Mouse (Mus musculus) adipose tissue, adult 10 weeks (tissue): ENCODE data around the gene Gm28035. TPM values are rescaled to one million over a fixed set of nuclear protein-coding genes. Genes with fewer than 3 reads are reported as not detected.

ENCODE experiments used
- polyA plus RNA-seq: library from polyadenylated mRNA; stranded (reverse); fragments of 350-450 nt; fragmentation: Illumina TruSeq; extraction: RNeasy Lipid Tissue Mini Kit (QIAGEN cat#74804); gene quantifications from one replicate; pipeline ENCODE4 v1.2.3, GENCODE M21; 2014; ENCODE audit warnings: low read depth, low replicate concordance

The Gm28035 gene
- polyA plus RNA-seq = 2.3 TPM

DNA sequence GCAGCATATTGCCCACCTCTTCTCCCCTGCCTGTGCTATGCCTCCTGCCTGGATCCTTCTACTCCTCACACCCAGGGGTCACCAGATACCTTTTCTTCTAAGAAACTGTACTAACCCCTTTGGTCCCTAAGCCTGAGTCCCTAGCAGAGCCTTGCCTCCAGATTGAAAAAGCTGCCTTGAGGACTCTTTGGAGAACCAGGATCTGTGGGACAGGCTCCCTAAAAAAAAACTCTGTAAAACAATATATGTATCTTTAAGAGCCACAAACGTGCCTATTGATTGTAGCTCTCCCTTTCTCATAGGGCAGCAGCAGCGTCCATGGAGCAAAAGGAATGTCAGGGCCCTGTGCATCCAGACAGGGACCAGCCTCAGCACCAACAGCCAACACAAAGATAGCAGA lies at the start of gene Gm28035:
Gene Gm28035 (plus strand): TSS at position 301 of the 400 bp plus-strand sequence.

DNA sequence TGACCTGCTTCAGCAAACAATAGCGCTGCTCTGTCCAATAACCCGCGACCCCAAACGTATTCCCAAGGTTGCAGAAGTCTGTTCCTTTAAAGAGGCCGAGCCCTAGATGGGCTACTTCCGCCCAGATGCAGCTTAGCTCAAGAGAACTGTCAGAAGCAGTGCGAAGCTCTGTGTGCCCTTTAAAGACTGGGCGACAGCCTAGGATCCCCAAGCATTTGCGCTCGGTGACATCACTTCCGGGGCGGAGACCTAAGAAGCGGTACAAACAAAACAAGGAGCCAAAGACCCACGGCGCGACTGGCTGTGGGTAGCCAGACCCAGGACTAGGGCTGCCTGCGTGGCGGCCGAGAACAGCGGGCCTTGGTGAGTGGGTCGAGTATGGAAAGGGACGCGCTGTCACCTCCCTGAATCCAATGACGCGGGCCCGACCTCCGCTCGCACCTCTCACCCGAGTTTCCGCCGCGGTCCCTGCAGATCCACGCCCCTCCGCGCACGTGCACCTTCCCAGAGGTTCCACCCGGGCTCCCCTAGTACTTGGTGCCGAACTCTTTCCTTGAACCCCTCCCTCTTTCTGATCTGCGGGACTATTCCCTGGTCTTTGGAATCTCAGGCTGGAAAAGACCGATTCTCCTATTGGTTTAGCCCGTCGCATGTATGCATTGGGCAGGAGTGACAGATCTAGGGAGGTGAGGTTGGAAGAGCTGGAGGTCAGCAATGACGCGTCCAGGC lies 34.6 kb upstream of the Gm28035 start, which contains the start of gene Kyat1:
Gene Kyat1 (minus strand): TSS at position 219 of the 729 bp plus-strand sequence.

DNA sequence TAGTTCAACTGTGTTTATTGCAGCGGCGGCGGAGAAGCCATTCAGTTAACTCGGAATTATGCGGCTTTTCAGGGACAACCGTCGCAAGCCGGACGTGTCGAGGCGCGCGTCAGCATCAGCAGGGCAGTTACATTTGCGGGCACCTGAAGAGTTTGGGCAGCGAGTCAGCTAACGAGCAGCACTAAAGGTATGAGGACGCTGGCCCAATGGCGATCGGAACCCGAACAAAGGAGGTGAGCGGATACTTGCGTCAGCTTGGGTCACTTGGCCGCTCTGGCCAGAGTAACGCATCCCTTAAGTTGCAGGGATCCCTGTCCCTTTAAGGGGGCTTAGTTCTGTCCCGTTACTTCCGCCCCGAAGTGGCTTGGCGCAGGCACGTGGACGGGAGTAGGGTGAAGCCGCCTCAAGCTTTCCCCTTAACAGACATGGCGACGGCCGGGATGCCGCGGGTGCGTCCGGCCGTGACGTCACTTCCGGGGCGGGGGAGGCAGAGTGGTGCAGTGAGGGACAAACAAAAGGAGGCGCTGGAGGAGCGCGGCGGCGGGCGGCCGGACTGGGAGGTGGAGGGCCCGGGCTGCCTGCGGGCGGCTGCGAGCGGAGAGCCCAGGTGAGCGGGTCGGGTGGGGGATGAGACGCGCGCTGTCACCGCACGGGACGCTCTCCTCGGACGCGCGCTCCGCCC lies 3.0 kb upstream of the Gm28035 start, which contains the start of gene Lrrc8a:
Gene Lrrc8a (plus strand): TSS at position 517 of the 682 bp plus-strand sequence.

DNA sequence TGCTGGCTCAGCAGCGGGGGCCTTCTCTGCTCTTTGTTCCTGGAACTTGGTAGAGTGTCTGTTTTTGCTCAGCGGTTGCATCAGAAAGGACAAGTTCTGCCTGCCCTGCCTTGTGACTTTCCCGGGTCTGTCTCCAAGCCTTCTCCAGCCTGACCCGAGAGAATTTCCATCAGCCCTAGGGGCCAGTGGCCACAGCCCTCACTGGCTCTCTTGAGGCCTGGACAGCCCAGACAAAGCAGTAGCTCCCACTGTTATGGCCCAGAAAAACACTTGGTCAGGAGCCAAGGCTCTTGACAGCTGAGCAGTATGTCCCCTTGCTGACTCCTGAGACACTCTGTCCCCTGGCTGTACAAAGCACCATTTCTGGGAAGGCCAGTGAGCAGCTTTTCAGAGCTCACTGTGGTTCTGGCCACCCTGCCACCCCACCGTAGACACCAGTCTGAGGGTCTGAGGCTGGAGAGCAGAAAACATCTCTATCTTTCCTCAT lies 25.4 kb downstream of the Gm28035 start, which contains the start of gene Phyhd1:
Gene Phyhd1 (plus strand): TSS at position 437 of the 487 bp plus-strand sequence.

DNA sequence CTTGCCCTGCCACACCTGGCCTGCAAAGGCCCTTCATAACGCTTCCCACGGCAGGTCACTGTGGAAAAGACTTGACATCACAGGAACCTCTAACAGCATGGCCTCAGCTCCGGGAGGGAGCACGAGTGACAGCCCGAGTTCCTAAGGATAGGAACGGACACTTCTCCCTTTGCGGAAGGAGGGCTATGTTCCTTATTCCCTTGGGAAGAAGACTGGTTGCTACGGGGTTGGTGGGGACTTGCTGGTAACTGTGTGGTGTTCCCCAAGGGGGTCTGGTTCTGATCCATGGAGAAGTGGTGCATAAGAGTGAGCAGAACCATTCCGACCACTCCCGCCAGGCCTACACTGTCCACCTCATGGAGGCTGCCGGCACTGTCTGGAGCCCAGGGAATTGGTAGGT lies 40.4 kb downstream of the Gm28035 start, which contains the start of gene Gm28038:
Gene Gm28038 (plus strand): TSS at position 301 of the 400 bp plus-strand sequence.

DNA sequence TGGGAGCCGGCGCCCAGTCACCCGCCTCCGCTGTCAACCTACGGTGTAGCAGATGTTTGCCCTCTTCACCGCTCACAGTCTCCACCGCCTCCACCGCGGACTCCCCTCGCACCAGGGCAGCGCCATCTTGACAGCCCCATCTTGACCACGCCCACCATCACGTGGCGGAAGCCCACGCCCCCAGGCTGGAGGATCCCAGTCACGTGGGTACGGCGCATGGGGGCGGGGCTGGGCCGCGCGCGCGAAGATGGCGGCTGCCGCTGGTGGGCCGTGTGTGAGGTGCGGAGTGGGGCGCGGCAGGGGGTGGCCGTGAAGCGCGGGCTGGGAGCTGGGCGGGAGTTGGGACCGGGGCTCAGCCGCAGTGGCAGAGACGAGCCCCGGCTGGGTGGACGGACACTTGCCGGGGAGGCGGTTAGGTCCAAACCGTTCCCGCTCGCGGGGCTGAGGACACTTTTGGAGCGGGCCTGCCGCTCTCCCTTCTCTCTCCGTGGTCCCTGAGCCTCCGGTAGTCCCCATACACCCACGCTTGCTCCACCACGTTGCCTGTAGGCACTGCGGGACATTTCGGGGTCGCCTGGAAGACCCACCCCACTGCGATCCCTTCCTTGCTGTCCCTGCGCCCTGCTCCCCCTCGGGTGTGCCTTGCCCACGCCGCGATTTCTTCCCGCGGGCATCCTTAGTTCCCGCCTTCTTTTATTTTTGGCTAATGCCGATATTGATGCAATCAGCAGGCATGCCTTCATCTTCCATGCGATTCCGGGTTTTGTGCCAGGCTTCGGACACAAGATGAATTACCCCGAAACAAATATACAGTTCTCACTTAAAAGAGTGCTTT lies 46.0 kb downstream of the Gm28035 start, which contains the start of the genes Dolk and Nup188:
Gene Dolk (minus strand): TSS at position 143 of the 835 bp plus-strand sequence.
Gene Nup188 (plus strand): TSS at position 206 of the 835 bp plus-strand sequence.

Other genes starting within 250 kb of the Gm28035 start
- 31.1 TPM for gene Wdr34, start 191.7 kb upstream of the Gm28035 start, polyA plus RNA-seq
- 123 TPM for gene Set, start 183.2 kb upstream of the Gm28035 start, polyA plus RNA-seq
- gene Pkn3, start 162.9 kb upstream of the Gm28035 start, polyA plus RNA-seq = 7.0 TPM
- 20.2 TPM for gene Zdhhc12, start 146.9 kb upstream of the Gm28035 start, polyA plus RNA-seq
- 34.6 TPM for gene Zer1, start 116.0 kb upstream of the Gm28035 start, polyA plus RNA-seq
- 35.5 TPM for gene Tbc1d13, start 106.8 kb upstream of the Gm28035 start, polyA plus RNA-seq
- 14.7 TPM for gene Endog, start 69.1 kb upstream of the Gm28035 start, polyA plus RNA-seq
- 24.3 TPM for gene Spout1, start 62.1 kb upstream of the Gm28035 start, polyA plus RNA-seq
- gene Kyat1, start 34.7 kb upstream of the Gm28035 start, polyA plus RNA-seq = 45.6 TPM
- gene Lrrc8a, start 2.9 kb upstream of the Gm28035 start, polyA plus RNA-seq = 13.3 TPM
- gene Phyhd1, start 25.6 kb downstream of the Gm28035 start, polyA plus RNA-seq = 56.8 TPM
- gene Gm28038, start 40.5 kb downstream of the Gm28035 start, polyA plus RNA-seq = not detected
- 34.9 TPM for gene Dolk, start 45.8 kb downstream of the Gm28035 start, polyA plus RNA-seq
- 21.8 TPM for gene Nup188, start 45.8 kb downstream of the Gm28035 start, polyA plus RNA-seq
- 208 TPM for gene Sh3glb2, start 118.8 kb downstream of the Gm28035 start, polyA plus RNA-seq
- 39.4 TPM for gene Miga2, start 123.7 kb downstream of the Gm28035 start, polyA plus RNA-seq
- gene Dolpp1, start 151.7 kb downstream of the Gm28035 start, polyA plus RNA-seq = 24.6 TPM
- gene Crat, start 175.2 kb downstream of the Gm28035 start, polyA plus RNA-seq = 104 TPM
- gene Ptpa, start 175.5 kb downstream of the Gm28035 start, polyA plus RNA-seq = 140 TPM
- gene Ier5l, start 233.7 kb downstream of the Gm28035 start, polyA plus RNA-seq = 2.3 TPM